Mouse (Mus musculus): ENCODE measurements at regions not wholly inside any gene's neighbourhood (a gene's known extent, or its start where the extent isn't known, plus 50 kb on each side); places are given as distances from the start of the nearest gene placed in this dataset.

GRCm38 (mm10) chr15:87089827-87090226 is 454.3 kb upstream of the Fam19a5 start:
- H3K27me3 ChIP-seq (ENCODE audit: control insufficient read depth, insufficient read depth, low read length): no peaks in the 10 kb centered on the region
- no peak overlapping the region for H3K4me3 ChIP-seq (replicated peaks; ENCODE audit: low read length)
- no peaks in the 10 kb centered on the region for H3K4me1 ChIP-seq (ENCODE audit: control insufficient read depth, insufficient read depth, low read length)
- no peaks in the 10 kb centered on the region for H3K36me3 ChIP-seq (ENCODE audit: control insufficient read depth, insufficient read depth, low read length)
- ATAC-seq (ENCODE audit: low FRiP score, low read depth): no peak
- no peak overlapping the region for H3K9ac ChIP-seq (ENCODE audit: low read depth, low read length, severe bottlenecking)
- no peak for TF ChIP-seq POLR2A (IDR thresholded peaks at IDR 0.05; ENCODE audit: borderline replicate concordance, extremely low read depth, insufficient read depth, insufficient read length)
- no peak for DNase-seq (ENCODE audit: low spot score)
- WGBS: 71% methylated on average over 5 of the region's 5 CpGs
- H3K9me3 ChIP-seq (ENCODE audit: control insufficient read depth, low read length): no peaks in the 10 kb centered on the region
- no peak overlapping the region for H3K27ac ChIP-seq (replicated peaks; ENCODE audit: low read depth, low read length)
- H3K4me2 ChIP-seq (replicated peaks; ENCODE audit: low read depth, low read length, severe bottlenecking): no peak overlapping the region

- H3K27ac ChIP-seq (replicated peaks; ENCODE audit: low read depth, low read length): no peak overlapping the region
- TF ChIP-seq POLR2A (IDR thresholded peaks at IDR 0.05; ENCODE audit: borderline replicate concordance, extremely low read depth, insufficient read depth, insufficient read length): no peak
- no peaks in the 10 kb centered on the region for H3K27me3 ChIP-seq (ENCODE audit: control insufficient read depth, insufficient read depth, low read length)
- H3K9ac ChIP-seq (ENCODE audit: low read depth, low read length, severe bottlenecking): no peak overlapping the region
- no peak for ATAC-seq (ENCODE audit: low FRiP score, low read depth)
- WGBS: 50% methylated on average over 7 of the region's 7 CpGs
- H3K9me3 ChIP-seq (ENCODE audit: control insufficient read depth, low read length): no peaks in the 10 kb centered on the region
- DNase-seq (ENCODE audit: low spot score): no peak
- no peaks in the 10 kb centered on the region for H3K4me1 ChIP-seq (ENCODE audit: control insufficient read depth, insufficient read depth, low read length)
- no peak overlapping the region for H3K4me3 ChIP-seq (replicated peaks; ENCODE audit: low read length)
- no peaks in the 10 kb centered on the region for H3K36me3 ChIP-seq (ENCODE audit: control insufficient read depth, insufficient read depth, low read length)
- H3K4me2 ChIP-seq (replicated peaks; ENCODE audit: low read depth, low read length, severe bottlenecking): no peak overlapping the region
Observed at GRCm38 (mm10) chr15:87091048-87091777, 452.9 kb upstream of the Fam19a5 start.

- ATAC-seq (ENCODE audit: low FRiP score, low read depth) (no peak), DNase-seq (ENCODE audit: low spot score) (no peak)
- 82% methylated on average over 4 of the region's 4 CpGs for WGBS
- Histone ChIP-seq H3K4me1 (ENCODE audit: control insufficient read depth, insufficient read depth, low read length) (no peaks in the 10 kb centered on the region), H3K9ac (ENCODE audit: low read depth, low read length, severe bottlenecking) (no peak overlapping the region), H3K27ac (replicated peaks; ENCODE audit: low read depth, low read length) (no peak overlapping the region), H3K27me3 (ENCODE audit: control insufficient read depth, insufficient read depth, low read length) (no peaks in the 10 kb centered on the region), H3K9me3 (ENCODE audit: control insufficient read depth, low read length) (no peaks in the 10 kb centered on the region), H3K4me3 (replicated peaks; ENCODE audit: low read length) (no peak overlapping the region), H3K4me2 (replicated peaks; ENCODE audit: low read depth, low read length, severe bottlenecking) (no peak overlapping the region), H3K36me3 (ENCODE audit: control insufficient read depth, insufficient read depth, low read length) (no peaks in the 10 kb centered on the region)
- no peak for TF ChIP-seq POLR2A (IDR thresholded peaks at IDR 0.05; ENCODE audit: borderline replicate concordance, extremely low read depth, insufficient read depth, insufficient read length)
Observed at GRCm38 (mm10) chr15:87097206-87097605, 446.9 kb upstream of the Fam19a5 start.

GRCm38 (mm10) chr15:87101146-87101545 is 443.0 kb upstream of the Fam19a5 start:
- H3K9me3 ChIP-seq (ENCODE audit: control insufficient read depth, low read length): no peaks in the 10 kb centered on the region
- no peaks in the 10 kb centered on the region for H3K27me3 ChIP-seq (ENCODE audit: control insufficient read depth, insufficient read depth, low read length)
- TF ChIP-seq POLR2A (IDR thresholded peaks at IDR 0.05; ENCODE audit: borderline replicate concordance, extremely low read depth, insufficient read depth, insufficient read length): no peak
- ATAC-seq (ENCODE audit: low FRiP score, low read depth) (no peak), DNase-seq (ENCODE audit: low spot score) (no peak)
- H3K36me3 ChIP-seq (ENCODE audit: control insufficient read depth, insufficient read depth, low read length): no peaks in the 10 kb centered on the region
- H3K4me3 ChIP-seq (replicated peaks; ENCODE audit: low read length): no peak overlapping the region
- H3K27ac ChIP-seq (replicated peaks; ENCODE audit: low read depth, low read length): no peak overlapping the region
- no peak overlapping the region for H3K4me2 ChIP-seq (replicated peaks; ENCODE audit: low read depth, low read length, severe bottlenecking)
- no peak overlapping the region for H3K9ac ChIP-seq (ENCODE audit: low read depth, low read length, severe bottlenecking)
- WGBS: 77% methylated on average over 4 of the region's 4 CpGs
- H3K4me1 ChIP-seq (ENCODE audit: control insufficient read depth, insufficient read depth, low read length): no peaks in the 10 kb centered on the region

GRCm38 (mm10) chr15:87102211-87102610 is 441.9 kb upstream of the Fam19a5 start:
- H3K9me3 ChIP-seq (ENCODE audit: control insufficient read depth, low read length): no peaks in the 10 kb centered on the region
- H3K4me3 ChIP-seq (replicated peaks; ENCODE audit: low read length): no peak overlapping the region
- no peak for ATAC-seq (ENCODE audit: low FRiP score, low read depth)
- no peak for TF ChIP-seq POLR2A (IDR thresholded peaks at IDR 0.05; ENCODE audit: borderline replicate concordance, extremely low read depth, insufficient read depth, insufficient read length)
- no peak overlapping the region for H3K27ac ChIP-seq (replicated peaks; ENCODE audit: low read depth, low read length)
- WGBS: 87% methylated on average over 4 of the region's 4 CpGs
- DNase-seq (ENCODE audit: low spot score): no peak
- no peaks in the 10 kb centered on the region for H3K27me3 ChIP-seq (ENCODE audit: control insufficient read depth, insufficient read depth, low read length)
- no peak overlapping the region for H3K4me2 ChIP-seq (replicated peaks; ENCODE audit: low read depth, low read length, severe bottlenecking)
- H3K4me1 ChIP-seq (ENCODE audit: control insufficient read depth, insufficient read depth, low read length): no peaks in the 10 kb centered on the region
- H3K36me3 ChIP-seq (ENCODE audit: control insufficient read depth, insufficient read depth, low read length): no peaks in the 10 kb centered on the region
- no peak overlapping the region for H3K9ac ChIP-seq (ENCODE audit: low read depth, low read length, severe bottlenecking)
